Mouse (Mus musculus) bone marrow, adult 2 months (tissue): ENCODE results near the gene Tmem169.

Experiments
- CTCF ChIP-seq: fragments of 200-500 bp; IDR thresholded peaks from 2 replicates; pipeline ENCODE4 v1.5.1; 2011; ENCODE audit warnings: low read length, control low read depth; ENCODE audit not compliant: control insufficient read depth, insufficient read depth
- POLR2A ChIP-seq: fragments of 200-500 bp; IDR thresholded peaks from 2 replicates; pipeline ENCODE4 v1.6.1; 2011; ENCODE audit warnings: low read depth, mild to moderate bottlenecking, control low read depth, low read length, borderline replicate concordance; ENCODE audit not compliant: control insufficient read depth

- no peak for TF ChIP-seq POLR2A
- no peak for TF ChIP-seq CTCF
These were observed 32.7 kb downstream of the Tmem169 start for GRCm38 (mm10) chr1:72316901-72317300.
